Mouse (Mus musculus): ENCODE data around the gene Zbtb16. TPM values are rescaled to one million over a fixed set of nuclear protein-coding genes. Genes with fewer than 3 reads are reported as not detected.

Zbtb16 gene
- total RNA-seq, 2 experiments from 2014 or later: 33.5 to 62.9 TPM

DNA sequence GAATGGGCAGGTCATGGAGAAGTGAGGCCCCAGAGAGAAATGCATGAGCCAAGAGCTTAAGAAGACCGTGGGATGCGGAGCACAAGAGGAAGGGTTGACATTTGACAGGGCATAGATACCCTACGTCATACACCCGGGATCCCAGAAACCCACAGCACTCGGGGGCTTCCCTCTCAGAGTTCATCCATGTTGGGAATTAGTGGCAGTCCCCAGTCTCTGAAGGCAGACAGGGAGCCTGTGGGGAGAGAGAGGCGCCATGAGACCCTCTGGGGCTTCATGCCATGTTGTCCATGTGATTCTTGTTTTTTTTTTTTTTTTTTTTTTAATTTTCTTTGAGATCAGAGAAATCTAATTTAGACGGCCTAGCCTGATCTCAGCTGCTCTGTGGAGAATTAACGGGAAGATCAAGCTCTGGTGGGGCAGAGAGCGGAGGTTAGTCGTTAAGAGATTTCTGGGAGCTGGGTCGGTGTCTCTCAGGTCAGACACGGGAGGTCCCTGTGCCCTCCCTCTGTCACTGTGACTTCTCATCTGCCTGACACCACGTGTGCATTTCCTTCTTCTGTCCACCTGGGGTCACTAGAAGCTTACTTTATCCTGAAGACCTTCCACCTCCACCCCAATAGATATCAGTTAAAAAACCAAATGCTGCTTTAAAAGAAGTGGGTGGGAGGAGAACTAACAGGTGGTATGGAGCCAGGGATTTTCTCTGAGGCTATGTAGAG lies 190.9 kb downstream of the Zbtb16 start:
- DNase-seq: peak in 1 of 2 experiments; percentile 47

DNA sequence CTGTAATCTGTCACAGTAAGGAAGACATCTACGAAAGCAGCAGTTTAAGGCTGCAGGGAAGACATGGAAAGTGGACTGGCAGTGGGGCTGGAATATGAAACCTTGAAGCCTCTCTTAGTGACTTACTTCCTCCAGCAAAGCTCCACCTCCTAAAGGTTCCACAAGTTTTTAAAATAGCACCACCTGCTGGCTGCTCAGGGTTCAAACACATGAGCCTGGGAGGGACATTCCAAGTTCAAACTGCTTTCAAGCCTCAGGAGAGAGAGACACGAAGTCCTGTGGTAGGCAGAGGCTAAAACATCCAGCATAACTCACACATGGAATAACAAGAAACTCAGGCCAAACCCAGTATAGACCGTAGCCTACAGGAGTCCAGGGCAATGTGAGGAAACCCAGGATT lies 191.6 kb downstream of the Zbtb16 start:
- no peak for DNase-seq

DNA sequence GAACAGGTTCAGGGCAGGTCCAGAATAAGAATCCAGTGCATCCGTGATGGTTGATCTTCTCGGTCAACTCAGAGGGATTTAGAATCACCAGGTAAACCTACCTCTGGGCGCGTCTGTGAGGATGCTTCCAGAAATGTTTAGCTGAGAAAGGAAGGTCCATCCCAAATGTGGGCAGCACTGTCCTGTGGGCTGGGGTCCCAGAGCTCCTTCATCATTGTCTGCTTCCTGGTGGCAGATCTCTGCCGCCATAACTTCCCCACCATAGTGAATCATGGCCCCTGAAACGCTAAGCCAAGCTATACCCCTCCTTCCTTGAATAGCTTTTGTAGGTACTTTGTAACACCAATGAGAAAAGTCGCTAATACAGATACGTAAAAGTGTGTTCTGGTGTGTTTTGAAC lies 194.4 kb downstream of the Zbtb16 start:
- DNase-seq: no peak

DNA sequence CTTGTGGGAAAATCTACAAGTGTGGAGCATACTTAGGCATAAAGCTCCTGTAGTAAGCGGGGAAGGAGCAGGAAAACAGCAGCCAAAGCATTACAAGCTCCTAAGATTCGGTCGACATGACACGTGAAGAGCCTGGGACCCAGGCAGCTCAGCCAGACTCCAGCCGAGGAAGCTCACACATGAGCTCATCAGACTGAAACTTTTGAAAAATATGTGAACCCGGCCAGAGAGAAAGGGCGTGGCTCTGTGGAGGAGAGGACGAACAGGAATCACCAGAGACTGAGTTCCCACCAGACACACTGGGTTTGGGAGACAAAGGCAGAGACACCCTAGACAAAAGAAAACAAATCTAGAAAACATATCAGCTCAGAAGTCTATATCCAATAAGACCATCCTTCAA lies 195.1 kb downstream of the Zbtb16 start:
- DNase-seq: no peak

DNA sequence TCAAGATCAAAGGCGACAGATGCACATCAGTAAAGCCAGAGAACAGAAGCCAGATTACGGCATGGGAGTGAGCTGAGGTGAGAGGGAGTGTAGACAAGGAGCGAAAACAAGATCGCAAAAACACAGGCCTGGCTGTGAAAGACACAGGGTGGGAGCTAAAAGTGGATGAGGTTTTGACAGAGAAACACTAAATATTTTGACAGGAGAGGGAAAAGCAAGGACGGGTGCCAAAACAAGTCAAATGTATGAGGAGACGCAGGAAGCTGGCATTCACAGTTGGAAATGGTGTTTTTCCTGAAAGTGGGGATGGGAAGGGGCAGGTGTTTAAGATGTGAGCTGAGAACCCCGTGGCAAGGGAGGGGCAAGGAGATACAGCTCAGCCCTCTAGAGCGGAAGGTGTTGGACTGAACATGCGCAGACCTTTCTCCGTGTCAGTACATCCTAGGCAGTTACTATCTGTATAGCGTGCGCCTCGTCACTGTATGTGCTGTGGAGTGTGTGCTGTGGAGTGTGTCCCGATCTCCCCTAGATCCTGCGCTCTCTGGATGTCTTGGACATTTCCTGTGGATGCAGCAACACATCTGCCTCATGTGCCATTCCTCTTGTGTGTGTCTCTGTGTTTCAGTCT lies 197.7 kb downstream of the Zbtb16 start:
- no peak for DNase-seq

DNA sequence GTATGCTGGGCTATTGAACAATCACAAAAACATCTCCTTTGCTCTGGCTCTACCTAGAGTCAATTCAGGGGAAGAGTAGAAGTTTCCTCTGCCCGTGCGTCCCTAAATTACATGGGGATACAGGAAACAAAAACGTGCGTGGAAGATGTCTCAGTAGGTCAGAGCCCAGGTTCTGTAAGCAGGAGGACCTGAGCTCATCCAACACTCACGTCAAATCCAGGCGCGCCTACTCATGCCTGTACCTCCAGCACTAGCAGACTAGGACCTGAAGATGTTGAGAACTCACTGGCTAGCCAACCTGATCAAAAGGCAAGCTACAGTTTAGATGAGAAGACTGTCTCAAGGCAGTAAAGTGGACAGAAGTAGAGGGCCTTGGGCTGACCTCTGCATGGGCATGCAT lies 198.9 kb downstream of the Zbtb16 start:
- DNase-seq: no peak

DNA sequence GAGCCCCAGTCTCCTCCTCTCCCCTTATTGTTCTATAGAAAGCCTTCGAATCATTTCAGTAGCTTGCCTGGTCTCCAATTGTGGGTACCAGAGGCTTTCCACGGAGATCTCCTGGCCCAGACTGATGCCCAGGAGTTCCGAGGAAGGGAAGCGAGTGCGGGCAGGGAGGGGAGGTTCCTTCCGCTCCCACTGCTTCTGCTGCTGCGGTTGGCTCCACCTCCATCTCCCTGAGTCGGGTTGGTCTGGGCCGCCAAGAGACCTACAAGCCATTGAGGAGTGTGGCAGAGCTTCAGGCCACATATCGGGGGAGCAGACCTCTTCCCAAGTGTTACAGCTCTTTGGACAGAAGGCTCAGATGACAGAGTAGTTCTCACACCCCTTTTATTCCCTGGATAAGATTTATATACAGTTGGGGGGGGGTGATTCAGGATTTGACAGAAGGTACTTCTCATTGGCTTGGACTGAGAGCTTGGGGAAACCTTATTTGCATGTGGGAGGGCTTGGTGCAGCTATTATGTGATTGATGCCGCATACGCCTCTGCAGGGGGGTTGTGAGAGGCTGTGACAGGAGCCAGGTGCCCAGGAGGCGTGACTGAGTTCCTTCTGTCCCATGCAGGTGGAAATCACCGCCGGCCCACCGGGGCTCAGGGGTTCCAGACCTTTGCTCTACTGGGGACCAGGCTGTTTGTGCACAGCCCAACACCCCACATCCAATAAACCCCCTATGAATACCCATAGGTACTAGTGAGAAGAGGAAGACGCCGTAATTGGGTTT lies 200.3 kb downstream of the Zbtb16 start:
- no peak for DNase-seq

DNA sequence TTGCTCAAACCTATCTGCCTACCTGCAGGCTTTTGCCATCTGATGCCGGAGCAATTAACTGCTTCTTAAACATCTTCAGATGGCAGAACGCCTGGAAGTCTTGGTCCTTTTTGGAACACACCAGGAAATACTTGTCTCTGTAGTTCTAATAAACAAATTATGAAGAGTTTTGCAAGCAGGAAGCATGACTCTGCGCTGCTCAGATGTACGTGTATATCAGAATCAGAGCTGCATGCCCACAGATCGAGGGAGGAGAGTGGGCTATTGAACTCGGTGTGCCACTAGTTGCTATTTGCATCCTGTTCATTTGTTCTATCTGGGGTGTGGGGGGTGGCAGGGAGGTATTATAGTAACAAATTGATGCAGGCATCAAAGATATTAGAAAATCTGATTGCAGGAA lies 202.9 kb downstream of the Zbtb16 start:
- no peak for DNase-seq

DNA sequence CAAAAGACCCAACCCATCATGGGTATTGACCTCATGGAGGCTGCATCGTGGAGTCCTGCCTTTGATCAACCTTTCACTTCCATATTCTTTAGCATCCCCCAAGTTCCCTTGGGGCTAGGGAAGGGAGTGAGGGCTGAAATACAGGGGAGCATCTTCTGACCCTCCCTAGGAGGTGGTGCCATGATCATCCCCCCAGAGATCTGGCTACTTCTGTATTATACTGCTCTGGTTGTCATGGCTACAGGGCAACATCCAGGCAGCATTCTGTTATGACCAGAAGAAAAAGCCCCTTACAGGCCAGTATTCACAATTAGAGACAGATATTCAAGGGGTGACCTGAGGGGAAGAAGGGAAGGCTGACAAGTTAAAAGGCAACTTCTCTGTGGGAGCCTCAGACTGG lies 216.8 kb downstream of the Zbtb16 start:
- no peak for DNase-seq

DNA sequence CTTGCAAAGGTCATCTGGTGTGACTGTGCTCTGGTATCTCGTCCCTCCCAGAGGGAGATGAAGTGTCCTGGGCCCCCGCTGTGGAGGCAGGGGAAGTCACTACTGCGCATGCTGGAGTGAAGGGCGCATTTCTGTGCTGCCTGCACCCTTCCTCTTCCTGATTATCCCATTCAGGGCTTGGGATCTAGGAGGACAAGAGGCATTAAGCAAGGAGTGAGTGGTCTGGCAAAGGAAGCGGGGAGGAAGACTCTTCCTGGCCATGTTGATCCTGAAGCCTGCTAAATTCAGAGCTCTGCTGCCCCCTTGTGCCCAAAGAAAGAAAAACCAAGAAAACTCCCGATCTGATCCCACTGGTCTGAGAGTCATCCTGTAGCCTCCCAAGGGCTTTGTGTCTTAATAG lies 217.4 kb downstream of the Zbtb16 start:
- peak; percentile 55 to 83 for DNase-seq

DNA sequence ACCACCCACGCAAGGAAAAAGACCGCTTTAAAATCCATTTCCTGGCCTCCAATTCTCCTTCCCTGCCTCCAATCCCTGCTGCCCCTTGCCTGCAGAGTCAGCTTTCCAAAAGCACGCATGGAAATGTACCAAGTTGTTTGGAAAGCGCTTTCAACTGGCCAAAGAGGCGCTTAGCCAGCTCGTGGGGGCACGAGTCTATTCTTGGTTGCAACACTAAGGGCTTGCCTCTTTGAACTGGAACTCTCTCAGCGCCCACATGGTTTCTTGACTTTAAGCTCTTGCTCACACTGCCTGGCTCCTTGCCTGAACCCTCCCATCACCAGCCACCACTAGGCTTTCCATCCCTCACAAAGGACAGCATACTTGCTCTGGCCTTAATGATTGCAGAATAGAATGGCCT lies 217.9 kb downstream of the Zbtb16 start:
- DNase-seq: peak; percentile 57 to 72

DNA sequence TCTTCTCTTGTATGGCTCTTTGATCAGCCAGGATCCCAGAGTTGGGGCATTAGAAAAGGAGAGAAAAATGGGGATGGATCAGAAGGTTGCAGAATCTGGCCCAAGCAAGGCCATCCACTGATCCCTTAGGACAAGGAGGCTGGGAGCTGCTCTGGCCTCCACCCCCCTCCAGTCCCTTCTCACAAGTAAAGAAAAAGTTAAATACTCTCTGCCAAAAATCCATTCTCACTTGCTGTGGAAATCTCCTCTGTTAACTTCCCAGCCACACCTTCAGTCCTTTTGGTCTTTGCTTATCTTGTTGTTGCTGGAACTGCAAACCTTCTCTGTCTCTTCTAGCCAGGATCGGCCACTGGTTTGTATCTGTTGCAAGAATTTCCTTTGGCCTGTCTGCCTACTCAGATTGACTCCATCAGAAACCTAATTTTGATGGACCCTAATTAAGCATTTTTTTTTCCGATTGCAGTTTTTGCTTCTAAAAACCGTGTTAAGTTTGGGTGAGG lies 218.5 kb downstream of the Zbtb16 start:
- DNase-seq: peak in 1 of 2 experiments; percentile 18

DNA sequence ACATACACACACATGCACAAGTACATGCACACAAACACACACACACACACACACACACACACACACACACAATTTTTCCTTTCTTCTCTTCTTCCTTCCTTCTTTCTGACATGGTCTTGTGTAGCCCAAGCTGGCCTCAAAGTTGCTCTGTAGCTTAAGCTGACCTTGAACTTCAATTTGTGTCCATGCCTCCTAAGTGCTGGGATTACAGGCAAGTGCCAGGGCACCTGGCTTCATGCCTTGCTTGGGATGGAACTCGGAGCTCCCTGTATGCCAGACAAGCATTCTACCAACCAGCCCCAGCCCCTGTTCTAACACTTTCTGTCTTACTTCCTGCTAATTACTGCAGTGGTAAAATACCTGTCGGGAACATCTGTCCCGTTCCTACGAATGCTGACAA lies 222.8 kb downstream of the Zbtb16 start:
- peak in 1 of 2 experiments; percentile 34 for DNase-seq

DNA sequence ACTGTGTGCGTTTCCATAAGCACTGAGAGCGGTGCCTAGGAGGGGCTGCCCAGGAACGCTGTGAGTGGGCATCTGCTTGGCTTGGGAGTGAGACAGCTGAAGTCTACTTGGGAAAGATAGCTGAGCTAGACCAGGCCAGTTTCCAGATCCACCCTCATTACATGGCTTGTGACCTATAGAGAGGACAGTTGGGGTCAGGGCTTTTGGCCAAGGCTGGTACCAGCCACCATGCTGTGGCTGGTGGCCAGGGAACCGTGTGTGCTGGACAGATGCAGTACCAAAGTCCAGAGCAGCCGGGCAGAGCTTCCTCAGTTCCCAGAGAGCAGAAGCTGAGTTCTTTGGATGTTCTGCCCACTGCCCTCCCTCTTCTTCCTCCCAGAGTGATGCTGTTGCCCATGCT lies 223.5 kb downstream of the Zbtb16 start:
- peak in 1 of 2 experiments; percentile 26 for DNase-seq

DNA sequence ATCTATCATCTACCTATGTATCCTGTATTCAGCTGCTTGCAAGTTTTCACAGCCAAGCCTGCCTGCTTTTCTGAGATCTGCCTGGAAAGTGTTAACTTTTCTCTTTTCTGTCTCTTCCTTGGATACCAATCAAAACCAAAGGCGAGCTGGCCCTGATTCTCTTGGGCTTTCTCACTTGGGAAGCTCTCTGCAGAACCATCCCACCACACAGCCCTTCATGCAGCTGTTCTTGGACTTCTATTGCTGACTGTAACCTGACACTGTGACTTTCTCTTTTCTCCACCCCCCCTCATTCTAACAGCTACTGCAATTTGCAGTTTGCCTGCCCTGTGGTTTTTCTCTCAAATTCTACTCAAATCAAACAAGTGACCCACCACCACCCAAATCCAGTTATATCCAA lies 225.0 kb downstream of the Zbtb16 start:
- DNase-seq: no peak

DNA sequence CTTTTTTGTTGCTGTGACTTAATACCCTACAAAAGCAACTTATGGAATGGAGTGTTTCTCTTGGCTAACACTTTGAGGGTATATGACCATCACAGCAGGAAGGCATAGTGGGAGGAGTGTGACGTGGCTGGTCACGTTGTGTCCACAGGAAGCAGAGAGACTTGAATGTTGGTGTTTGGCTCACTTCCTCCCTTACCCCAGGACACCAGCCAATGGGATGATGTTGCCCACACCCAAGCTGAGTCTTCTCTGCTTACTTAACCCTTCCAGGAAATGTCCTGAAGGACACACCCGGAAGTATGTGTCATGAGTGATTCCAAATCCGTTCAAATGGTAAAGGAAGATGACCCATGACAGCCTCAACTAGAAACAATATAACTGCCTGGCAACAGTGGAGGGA lies 226.3 kb downstream of the Zbtb16 start:
- DNase-seq: no peak

DNA sequence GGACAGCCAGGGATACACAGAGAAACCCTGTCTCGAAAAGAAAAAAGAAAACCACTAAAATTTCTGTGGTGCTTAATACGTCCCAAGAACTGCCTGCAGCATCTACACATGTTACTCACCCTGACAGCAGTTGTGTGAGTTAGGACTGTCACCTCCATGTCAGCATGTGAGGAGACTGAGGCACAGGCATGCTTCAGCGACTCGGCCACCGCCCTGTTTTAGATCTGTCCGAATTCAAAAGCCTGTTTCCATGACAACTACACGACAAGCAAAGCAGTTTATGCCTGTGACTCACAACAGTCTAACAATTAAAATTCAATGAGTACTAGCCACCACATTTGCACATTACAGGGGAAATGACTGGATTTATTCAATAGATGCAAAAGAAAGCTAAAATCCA lies 228.6 kb downstream of the Zbtb16 start:
- no peak for DNase-seq

DNA sequence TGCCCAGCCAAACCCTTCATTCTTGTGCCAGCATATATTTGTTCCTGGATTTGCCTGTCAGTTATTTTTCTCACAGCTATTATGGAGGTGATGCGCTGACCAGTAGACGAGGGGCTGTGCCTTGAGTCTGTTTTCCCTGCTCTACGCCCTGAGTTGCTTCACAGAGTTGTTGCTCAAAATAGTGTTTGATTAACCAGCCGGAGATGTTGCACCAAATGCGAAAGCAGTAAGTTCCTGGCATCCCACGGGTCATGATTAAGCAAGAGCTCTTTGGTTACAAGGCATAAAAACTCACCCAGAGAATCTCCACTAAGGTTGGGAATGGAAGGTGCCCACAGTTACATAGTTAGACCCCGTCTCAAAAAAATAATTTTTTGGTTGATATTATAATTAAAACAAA lies 229.9 kb downstream of the Zbtb16 start:
- DNase-seq: peak in 1 of 2 experiments; percentile 28

DNA sequence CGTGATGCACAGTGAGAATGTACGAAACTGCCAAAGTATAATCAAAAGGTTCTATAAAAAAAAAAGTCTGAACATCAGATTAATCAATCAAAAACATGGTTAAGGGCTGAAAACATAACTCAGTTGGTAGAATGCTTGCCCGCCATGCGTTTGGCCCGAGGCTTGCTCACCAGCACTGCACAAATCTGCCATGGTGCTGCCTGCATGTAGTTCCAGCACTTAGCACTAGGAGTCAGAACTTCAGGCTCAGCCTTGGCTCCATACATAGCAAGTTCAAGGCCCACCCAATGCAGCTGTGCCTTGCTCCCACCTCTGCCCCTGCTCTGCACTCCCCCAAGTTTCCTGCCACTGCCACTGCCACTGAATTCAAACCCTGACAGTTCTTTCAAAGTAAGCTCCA lies 230.3 kb downstream of the Zbtb16 start:
- no peak for DNase-seq

DNA sequence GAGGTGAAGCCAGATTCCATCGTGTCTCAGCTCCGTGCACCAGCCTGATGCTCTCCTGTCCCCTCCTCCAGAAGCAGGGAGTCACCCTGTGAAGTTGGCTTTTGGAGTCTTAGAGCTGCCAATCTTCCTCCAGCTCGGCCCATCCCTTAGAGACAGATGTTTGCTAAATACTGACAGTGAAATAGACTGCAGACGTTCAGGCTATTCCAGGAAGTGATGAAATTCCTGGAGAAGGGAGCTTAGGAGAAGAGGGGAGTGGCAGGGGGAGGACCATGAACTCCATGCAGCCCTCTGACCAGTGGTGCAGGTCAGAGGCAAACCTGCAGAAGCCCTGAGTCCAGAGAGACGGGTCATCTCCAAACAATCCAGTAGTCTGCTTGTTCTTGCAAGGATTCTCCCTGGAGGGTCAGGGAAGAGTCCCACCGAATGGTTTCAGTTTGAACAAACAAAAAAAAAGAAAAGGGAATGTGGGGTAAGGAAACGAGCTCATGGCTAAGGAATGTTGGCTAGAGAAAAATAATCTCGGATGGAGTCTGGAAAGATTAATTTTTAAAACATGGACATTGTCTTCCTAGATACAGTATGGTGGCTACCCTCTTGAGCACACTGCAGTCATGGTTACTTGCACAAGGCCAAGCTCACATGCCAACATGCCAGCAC lies 231.0 kb downstream of the Zbtb16 start, which contains the start of gene Nnmt:
TSS of gene Nnmt (minus strand) at position 215 of the 660 bp plus-strand sequence.
- DNase-seq: peak in 1 of 2 experiments; percentile 17
